Mouse (Mus musculus) liver, postnatal 0 days (tissue): ENCODE measurements around the gene 4930544D05Rik.

Source experiments
- CTCF ChIP-seq: sonication (generic); IDR thresholded peaks from 2 replicates; pipeline ENCODE4 v1.5.1; 2016; ENCODE audit warnings: antibody characterized with exemption, low read depth
- EP300 ChIP-seq: IDR thresholded peaks from 2 replicates; pipeline ENCODE4 v1.6.1; 2016; ENCODE audit warnings: antibody characterized with exemption, low read depth, mild to moderate bottlenecking

DNA sequence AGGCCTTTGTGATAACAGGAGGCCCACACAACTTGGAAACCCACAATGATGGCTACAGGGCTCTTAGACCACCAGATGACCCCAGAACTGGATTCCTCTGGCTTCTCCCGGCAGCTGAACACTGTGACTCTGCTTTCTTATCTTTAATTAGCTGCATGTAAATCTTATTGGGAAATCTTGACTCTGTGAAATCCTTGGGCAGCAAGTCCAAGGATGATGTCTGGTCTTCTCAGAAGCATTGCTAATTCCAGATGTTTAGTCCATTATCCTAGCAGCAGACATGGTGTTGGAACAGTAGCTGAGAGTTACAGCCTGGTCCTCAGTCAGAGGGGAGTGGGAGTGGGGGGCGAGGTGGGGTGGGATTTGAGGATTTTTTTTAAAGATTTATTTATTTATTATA is 12.8 kb downstream of the 4930544D05Rik start:
- TF ChIP-seq CTCF (no peak), EP300 (no peak)
